Mouse (Mus musculus): ENCODE measurements around the gene Bicc1.

Bicc1 gene

DNA sequence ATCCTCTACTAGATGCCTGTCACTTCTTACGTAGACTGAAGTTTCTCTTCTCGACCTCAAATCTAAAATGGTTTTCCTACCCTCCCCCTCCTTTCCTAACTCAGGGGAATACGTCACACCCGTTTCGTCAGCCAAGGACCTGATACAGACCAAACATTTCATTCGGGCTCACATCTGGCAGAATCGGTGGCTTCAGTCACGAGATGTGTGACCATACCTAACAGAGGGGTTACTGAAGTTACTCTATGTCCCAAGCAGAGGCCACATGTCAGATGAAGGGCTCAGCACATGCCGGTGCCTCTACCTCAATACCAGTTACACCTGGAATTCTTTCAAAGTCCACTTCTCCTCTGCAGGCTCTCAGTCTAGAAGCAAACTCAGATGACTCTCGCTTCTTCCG, 150.8 kb downstream of the Bicc1 start:
- ATAC-seq (ENCODE audit: insufficient number of reproducible peaks, low FRiP score, low TSS enrichment), result no peak

DNA sequence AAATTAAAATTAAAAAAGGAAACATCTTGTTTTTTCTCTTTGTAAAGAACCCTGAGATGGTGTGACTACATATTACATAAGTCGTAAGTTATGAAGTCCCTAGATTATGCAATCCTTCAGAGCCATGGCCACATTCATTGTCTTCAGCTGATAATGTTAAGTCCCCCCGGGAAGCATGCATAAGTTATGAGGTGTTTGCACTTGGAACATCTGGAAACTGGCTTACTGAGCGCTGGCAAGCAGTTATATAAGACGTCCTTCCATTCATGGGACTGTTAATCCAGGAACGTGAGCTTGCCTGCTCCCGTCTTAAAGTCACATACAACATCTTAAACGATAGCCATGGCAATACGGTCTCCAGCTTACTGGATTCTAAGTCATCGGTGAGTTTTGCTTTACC, 151.5 kb downstream of the Bicc1 start:
- ATAC-seq (ENCODE audit: insufficient number of reproducible peaks, low FRiP score, low TSS enrichment), result no peak

GRCm38 (mm10) chr10:71007516-71007915, 152.0 kb downstream of the Bicc1 start:
- no peak for ATAC-seq (ENCODE audit: insufficient number of reproducible peaks, low FRiP score, low TSS enrichment)

GRCm38 (mm10) chr10:71007001-71007400, 152.5 kb downstream of the Bicc1 start:
- no peak for ATAC-seq (ENCODE audit: insufficient number of reproducible peaks, low FRiP score, low TSS enrichment)

- ATAC-seq (ENCODE audit: insufficient number of reproducible peaks, low FRiP score, low TSS enrichment), result no peak
These were observed 156.6 kb downstream of the Bicc1 start for GRCm38 (mm10) chr10:71002871-71003270.

DNA sequence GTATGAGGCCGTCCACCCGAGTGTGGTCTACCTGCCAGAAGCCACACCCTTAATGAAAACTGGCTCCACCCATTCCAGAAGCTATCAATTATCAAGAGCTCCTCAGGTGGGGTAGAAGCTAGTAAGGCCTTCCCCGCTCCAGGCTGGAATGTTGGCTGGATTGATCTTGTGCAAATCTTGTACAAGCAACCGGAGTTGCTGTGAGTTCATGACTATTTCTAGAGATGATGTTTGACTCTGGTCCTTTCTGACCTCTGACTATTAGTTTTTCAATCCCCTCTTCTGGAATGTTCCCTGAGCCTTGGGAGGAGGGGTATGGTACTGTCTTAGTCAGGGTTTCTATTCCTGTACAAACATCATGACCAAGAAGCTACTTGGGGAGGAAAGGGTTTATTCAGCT, 157.3 kb downstream of the Bicc1 start:
- ATAC-seq (ENCODE audit: insufficient number of reproducible peaks, low FRiP score, low TSS enrichment), result no peak

DNA sequence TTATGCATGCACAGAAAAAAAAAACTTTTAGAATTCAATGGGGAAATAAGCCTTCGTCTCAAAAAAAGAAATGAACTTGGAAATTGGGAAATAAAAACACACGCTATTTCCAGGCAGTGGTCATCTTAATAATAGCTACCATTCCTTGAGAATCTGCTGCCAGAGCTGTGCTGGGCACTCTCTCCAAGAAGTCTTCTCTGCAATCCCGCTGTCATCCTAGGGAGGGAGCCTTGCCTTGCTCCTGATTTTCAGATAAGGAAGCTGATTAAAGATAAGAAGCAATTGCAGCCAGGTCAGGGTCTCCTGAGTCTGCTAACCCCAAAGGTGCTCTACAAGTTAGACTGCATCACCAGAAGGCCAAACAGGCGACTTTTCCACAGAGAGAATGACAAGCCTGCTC, 161.4 kb downstream of the Bicc1 start:
- no peak for ATAC-seq (ENCODE audit: insufficient number of reproducible peaks, low FRiP score, low TSS enrichment)

GRCm38 (mm10) chr10:70996051-70996450, 163.4 kb downstream of the Bicc1 start:
- ATAC-seq (ENCODE audit: insufficient number of reproducible peaks, low FRiP score, low TSS enrichment), result no peak

GRCm38 (mm10) chr10:70994135-70994497, 165.4 kb downstream of the Bicc1 start:
- no peak for ATAC-seq (ENCODE audit: insufficient number of reproducible peaks, low FRiP score, low TSS enrichment)

DNA sequence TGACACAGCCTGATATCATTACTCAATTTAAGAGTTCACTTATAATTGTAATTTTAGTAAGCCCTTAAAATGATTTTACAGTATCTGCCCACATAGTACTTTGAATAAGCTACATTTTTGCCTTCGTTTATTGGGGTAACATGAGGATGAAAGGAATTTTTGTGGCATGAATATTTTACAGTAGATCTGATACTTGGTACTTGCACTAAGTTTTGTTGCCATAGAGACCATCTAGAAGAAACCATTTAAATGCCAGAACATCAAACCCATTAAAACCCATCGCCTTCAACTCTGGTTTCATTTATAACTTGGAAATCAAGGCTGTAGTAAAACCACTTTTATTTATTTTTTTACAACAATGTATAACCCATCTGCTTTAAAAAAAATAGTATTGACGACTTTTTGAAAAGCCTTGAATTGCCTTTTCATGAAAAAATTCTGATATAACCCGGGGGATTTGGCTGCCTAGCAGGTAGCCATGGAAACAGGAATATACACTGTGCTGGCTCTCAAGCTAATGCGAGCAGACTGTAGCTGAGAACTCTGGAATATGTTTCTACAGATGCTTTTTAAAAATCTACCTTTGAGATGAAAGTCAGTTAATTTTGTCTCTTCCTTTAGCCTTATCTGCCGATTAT, 165.9 kb downstream of the Bicc1 start:
- ATAC-seq (ENCODE audit: insufficient number of reproducible peaks, low FRiP score, low TSS enrichment), result no peak

DNA sequence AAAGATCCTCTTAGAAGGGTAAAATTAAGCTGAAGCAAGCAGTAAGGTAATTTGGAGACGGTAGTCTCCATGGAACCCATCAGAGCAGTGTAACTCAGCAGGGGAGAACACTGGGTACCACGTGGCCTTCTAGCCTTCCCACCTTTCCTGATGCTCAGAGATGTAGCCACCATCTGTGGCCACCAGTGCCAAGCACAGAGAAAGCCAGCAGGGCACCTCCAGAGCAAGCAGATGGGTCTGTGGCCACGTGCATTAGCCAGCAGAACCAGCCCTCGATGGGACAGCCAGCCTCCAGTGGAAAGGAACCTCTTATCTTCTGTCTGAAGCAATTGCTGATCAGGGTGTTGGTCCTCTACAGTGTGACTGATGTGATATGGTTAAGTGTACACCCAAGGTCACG, 172.1 kb downstream of the Bicc1 start:
- ATAC-seq (ENCODE audit: insufficient number of reproducible peaks, low FRiP score, low TSS enrichment), result no peak

DNA sequence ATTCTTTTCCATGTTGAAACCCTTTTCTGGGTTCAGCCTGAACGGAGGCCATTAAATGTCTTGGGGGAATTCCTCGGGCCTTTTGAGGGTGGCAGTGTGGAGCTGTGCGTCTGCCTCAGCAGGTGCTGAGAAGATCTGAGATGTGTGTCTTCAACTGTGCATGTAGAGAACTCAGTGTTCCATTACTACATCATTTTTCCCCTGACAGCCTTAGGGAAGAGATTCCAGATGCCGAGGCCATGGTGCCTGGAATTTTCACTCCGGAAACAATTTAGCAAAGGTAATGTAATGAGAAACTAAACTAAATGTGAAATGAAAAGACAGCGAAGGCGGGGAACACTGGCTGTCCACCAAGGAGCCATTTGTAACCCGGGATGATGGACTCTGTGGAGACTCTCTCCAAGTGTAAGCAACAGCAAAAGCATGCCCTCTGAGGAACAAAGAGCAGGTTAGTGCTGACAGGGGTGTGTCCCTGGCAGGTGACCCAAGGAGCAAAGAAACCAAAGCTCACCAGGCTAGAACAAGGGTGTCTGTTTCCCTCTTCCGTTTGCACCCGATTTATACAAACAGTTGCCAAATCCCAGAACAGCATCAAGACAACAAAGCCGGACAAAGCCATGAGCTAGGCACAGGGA, 176.3 kb downstream of the Bicc1 start:
- ATAC-seq (ENCODE audit: insufficient number of reproducible peaks, low FRiP score, low TSS enrichment), result no peak

GRCm38 (mm10) chr10:70982156-70982555, 177.3 kb downstream of the Bicc1 start:
- no peak for ATAC-seq (ENCODE audit: insufficient number of reproducible peaks, low FRiP score, low TSS enrichment)

GRCm38 (mm10) chr10:70979657-70980056, 179.8 kb downstream of the Bicc1 start:
- no peak for ATAC-seq (ENCODE audit: insufficient number of reproducible peaks, low FRiP score, low TSS enrichment)

- no peak for ATAC-seq (ENCODE audit: insufficient number of reproducible peaks, low FRiP score, low TSS enrichment)
These were observed 182.4 kb downstream of the Bicc1 start for GRCm38 (mm10) chr10:70977141-70977540.

DNA sequence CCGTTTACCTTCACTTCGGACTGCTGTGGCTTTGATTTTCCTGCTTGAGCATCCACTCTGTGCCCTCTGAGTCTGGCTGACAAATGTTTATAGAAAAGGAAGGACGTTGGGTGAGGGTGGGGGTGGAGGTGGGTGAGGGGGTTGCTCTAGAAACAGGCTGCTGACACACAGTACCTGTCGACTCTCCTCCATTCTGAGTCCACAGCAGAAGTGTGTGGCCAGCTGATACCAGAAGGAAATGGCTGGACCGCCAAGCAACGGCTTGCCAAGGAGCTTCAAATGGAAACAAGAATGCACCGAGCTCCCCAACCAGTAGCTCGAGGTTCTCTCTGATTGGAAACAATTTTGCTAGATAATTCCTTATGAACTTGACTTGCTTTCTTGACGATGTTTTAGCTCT, 182.9 kb downstream of the Bicc1 start:
- ATAC-seq (ENCODE audit: insufficient number of reproducible peaks, low FRiP score, low TSS enrichment), result no peak

DNA sequence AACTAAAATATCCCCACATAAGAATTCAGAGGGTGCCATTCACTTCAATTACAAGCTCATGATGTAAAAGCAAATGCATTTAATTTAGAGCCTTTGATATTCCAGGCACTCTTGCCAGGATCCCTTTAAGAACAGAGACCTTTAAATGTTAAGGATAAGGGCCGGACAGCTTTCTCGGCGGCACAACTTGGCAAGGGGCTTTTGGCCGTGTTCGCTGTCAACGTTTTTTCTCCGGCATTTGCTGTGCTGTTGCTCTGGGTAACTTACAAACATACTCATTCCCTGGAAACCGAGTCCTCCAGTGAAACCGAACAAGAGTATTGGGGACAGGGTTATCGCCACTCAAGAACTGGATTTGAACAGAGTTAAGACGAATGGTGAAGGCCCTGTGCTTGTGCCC, 188.3 kb downstream of the Bicc1 start:
- ATAC-seq (ENCODE audit: insufficient number of reproducible peaks, low FRiP score, low TSS enrichment), result no peak

GRCm38 (mm10) chr10:70968848-70969683, 190.4 kb downstream of the Bicc1 start:
- ATAC-seq (ENCODE audit: insufficient number of reproducible peaks, low FRiP score, low TSS enrichment), result no peak

DNA sequence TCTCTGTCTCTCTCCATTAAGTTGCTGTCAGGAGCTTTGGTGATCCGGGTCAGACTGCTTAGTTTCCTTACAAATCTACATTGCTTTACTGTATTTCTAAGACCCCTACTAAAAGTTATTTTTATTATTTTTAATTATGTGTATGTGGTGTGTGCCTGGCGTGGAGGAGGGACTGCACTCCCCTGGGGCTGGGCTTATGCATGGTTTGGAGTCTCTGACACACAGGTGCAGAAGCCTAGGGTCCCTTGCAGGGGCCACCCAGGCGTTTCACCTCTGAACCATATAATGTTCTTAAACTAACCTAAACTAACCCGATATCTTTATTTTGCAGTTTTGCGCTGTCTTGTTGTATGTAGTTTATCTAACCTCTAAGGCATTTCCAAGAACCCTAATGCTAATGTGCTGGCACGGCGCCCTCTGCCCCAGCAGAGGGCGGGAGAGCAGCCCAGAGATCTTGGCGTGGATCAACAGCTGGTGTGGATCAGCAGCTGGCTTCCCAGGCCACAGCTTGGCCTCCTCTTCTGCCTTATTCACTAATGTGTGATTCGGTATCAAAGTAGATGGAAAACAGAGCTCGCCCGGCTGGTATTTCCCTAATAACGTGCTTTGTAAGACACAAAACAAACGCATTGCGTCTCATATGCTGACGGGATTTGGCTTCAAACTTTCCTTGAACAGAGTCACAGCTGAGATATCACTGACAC, 192.7 kb downstream of the Bicc1 start:
- no peak for ATAC-seq (ENCODE audit: insufficient number of reproducible peaks, low FRiP score, low TSS enrichment)

DNA sequence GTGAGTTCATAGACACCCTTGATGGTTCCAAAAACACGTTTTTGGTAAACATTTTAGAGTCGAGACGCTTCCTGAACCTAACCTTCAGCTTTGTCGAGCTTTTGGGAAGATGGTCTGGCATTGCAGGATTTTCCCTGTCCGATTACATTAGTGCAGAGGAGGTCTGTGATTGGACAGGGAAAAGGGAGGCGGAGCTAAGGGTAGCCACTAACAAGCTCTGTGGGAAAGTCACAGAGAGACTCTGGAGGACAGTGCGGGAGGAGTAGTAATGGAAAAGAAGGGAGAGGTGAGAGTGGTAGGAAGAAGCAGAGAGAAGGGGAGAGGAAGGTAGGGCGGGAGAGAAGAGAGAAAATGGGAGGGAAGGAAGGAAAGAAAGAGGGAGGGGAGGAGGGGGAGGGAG, 194.8 kb downstream of the Bicc1 start:
- no peak for ATAC-seq (ENCODE audit: insufficient number of reproducible peaks, low FRiP score, low TSS enrichment)

GRCm38 (mm10) chr10:70963599-70964193, 195.8 kb downstream of the Bicc1 start:
- ATAC-seq (ENCODE audit: insufficient number of reproducible peaks, low FRiP score, low TSS enrichment), result no peak
